In the genomic region with DNA sequence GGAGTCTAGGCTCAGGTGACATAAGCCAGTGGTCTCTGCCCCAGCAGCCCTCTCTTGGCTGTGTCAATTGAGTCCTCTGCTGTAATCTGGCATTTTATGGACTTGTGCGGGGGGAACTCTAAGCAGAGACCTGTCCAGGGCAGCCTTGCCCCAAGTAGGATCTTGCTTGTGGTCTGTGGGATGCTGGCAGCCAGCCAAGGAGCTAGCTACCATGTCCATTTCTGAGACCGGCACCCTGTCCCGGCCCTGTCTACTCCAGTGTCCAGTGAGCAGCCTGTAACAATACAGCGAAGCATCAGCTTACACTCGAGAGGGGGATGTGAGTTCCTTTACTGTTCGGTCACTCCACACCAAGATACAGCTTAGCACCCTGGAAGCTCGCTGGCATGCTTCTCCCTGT, we compare ENCODE assay signal across 18 mouse cellular contexts.
"Had no signal": no experiment of that assay in that cellular context is flagged by ENCODE, and none has a peak within 500 bp of the region (broad histone marks: within the 10 kb centered on the region; RNA-seq: fewer than 3 reads in every experiment).

No protein-coding gene starts in this region.

- H3K4me3 ChIP-seq: layer of hippocampus, adult 2 months; limb, embryonic 12.5 days; liver, embryonic 13.5 days; lung, embryonic 15.5 days; megakaryocyte, embryonic 14.5 days; neural tube, embryonic 13.5 days; stomach, embryonic 15.5 days had no signal

- H3K9me3 ChIP-seq: limb, embryonic 12.5 days; liver, embryonic 13.5 days; lung, embryonic 15.5 days; megakaryocyte, embryonic 14.5 days; neural tube, embryonic 13.5 days; stomach, embryonic 15.5 days had no signal

- DNase-seq: kidney, adult 2 months; kidney, postnatal 4 days; liver; liver, embryonic 13.5 days; liver, postnatal 0 days; lung, postnatal 14 days; right cerebral cortex, postnatal 14 days; thymus, adult 2 months; thymus, postnatal 25 days had no signal

- H3K4me2 ChIP-seq: limb, embryonic 12.5 days; liver, embryonic 13.5 days; lung, embryonic 15.5 days; midbrain, embryonic 11.5 days; neural tube, embryonic 13.5 days; stomach, embryonic 15.5 days had no signal

- H3K9ac ChIP-seq: limb, embryonic 12.5 days; liver, embryonic 13.5 days; liver, postnatal 0 days; lung, embryonic 15.5 days; neural tube, embryonic 13.5 days; stomach, embryonic 15.5 days had no signal

- H3K4me1 ChIP-seq: neural tube, embryonic 13.5 days had no signal

- ATAC-seq: liver, postnatal 0 days had no signal

- H3K27ac ChIP-seq: kidney, postnatal 0 days; layer of hippocampus, adult 2 months; limb, embryonic 12.5 days; liver, embryonic 13.5 days; lung, embryonic 15.5 days; macrophage; neural tube, embryonic 13.5 days; stomach, embryonic 15.5 days had no signal

- H3K27me3 ChIP-seq: limb, embryonic 12.5 days; liver, embryonic 13.5 days; lung, embryonic 15.5 days; megakaryocyte, embryonic 14.5 days; neural tube, embryonic 13.5 days; stomach, embryonic 15.5 days had no signal
